Mouse (Mus musculus) adrenal gland, postnatal 36 days (tissue): ENCODE measurements around the gene Mfsd4b5. TPM values are rescaled to one million over a fixed set of nuclear protein-coding genes. Genes with fewer than 3 reads are reported as not detected.
"Not testable (repeated sequence)": the region's sequence is repeated elsewhere in the genome, so short reads cannot be mapped to it uniquely, and the experiment has no call there.

Experiments
- DNase-seq, 2 experiments: peaks; one replicate each; pipeline ENCODE4 v3.0.0; 2021; ENCODE audit warnings: mixed read lengths in 1 of 2
- long read RNA-seq, 2 experiments: library from polyadenylated mRNA; stranded (forward); transcript quantifications; one replicate each; pipeline ENCODE4 v2.0.0; 2021; ENCODE audit warnings: borderline sequencing depth in 2 of 2
- total RNA-seq, 2 experiments: library from RNA; stranded (reverse); gene quantifications; 2 replicates each; pipeline ENCODE4 v1.2.3; 2021

Mfsd4b5 gene
- total RNA-seq: under 1 TPM; 0.60 to 0.76 TPM
- long read RNA-seq, experiment 1: 0 reads
- long read RNA-seq, experiment 2: 0 reads

GRCm38 (mm10) chr10:39986466-39986865 is at the start of gene Mfsd4b5:
TSS of gene Mfsd4b5 (minus strand) at chr10:39986646.
- DNase-seq: no peak

GRCm38 (mm10) chr10:40034956-40035355 is 48.5 kb upstream of the Mfsd4b5 start:
- no peak for DNase-seq

GRCm38 (mm10) chr10:40032897-40033296 is 46.5 kb upstream of the Mfsd4b5 start:
- DNase-seq: no peak

GRCm38 (mm10) chr10:40030716-40031115 is 44.3 kb upstream of the Mfsd4b5 start:
- no peak for DNase-seq

GRCm38 (mm10) chr10:40029610-40030009 is 43.2 kb upstream of the Mfsd4b5 start:
- no peak for DNase-seq

GRCm38 (mm10) chr10:40028091-40028490 is 41.6 kb upstream of the Mfsd4b5 start:
- DNase-seq: no peak

- no peak for DNase-seq
These were observed 40.1 kb upstream of the Mfsd4b5 start for GRCm38 (mm10) chr10:40026546-40026945.

GRCm38 (mm10) chr10:40025560-40025959 is 39.1 kb upstream of the Mfsd4b5 start:
- DNase-seq: no peak

GRCm38 (mm10) chr10:40024554-40025428 is 38.3 kb upstream of the Mfsd4b5 start, which contains the start of gene Mfsd4b1:
TSS of gene Mfsd4b1 (minus strand) at chr10:40025268.
- peak; percentile 88 to 89 for DNase-seq

- DNase-seq: no peak
These were observed 34.0 kb upstream of the Mfsd4b5 start for GRCm38 (mm10) chr10:40020401-40020800.

GRCm38 (mm10) chr10:40019492-40019891 is 33.0 kb upstream of the Mfsd4b5 start:
- no peak for DNase-seq

GRCm38 (mm10) chr10:40018261-40018860 is 31.9 kb upstream of the Mfsd4b5 start:
- DNase-seq: no peak

GRCm38 (mm10) chr10:40009591-40009990 is 23.1 kb upstream of the Mfsd4b5 start:
- DNase-seq: no peak

- DNase-seq: not testable (repeated sequence)
These were observed 22.4 kb upstream of the Mfsd4b5 start for GRCm38 (mm10) chr10:40008847-40009246.

GRCm38 (mm10) chr10:40007953-40008352 is 21.5 kb upstream of the Mfsd4b5 start:
- no peak for DNase-seq

- peak in 1 of 2 experiments; percentile 18 for DNase-seq
These were observed 20.5 kb upstream of the Mfsd4b5 start for GRCm38 (mm10) chr10:40006963-40007362.

- DNase-seq: no peak
These were observed 14.3 kb upstream of the Mfsd4b5 start for GRCm38 (mm10) chr10:40000746-40001145.

- no peak for DNase-seq
These were observed 4.7 kb upstream of the Mfsd4b5 start for GRCm38 (mm10) chr10:39991155-39991554.

GRCm38 (mm10) chr10:39982604-39983003 is 3.8 kb downstream of the Mfsd4b5 start:
- no peak for DNase-seq

GRCm38 (mm10) chr10:39978231-39978630 is 8.2 kb downstream of the Mfsd4b5 start:
- no peak for DNase-seq

- no peak for DNase-seq
These were observed 9.1 kb downstream of the Mfsd4b5 start for GRCm38 (mm10) chr10:39977346-39977745.

- no peak for DNase-seq
These were observed 10.7 kb downstream of the Mfsd4b5 start for GRCm38 (mm10) chr10:39975771-39976170.

GRCm38 (mm10) chr10:39974982-39975381 is 11.5 kb downstream of the Mfsd4b5 start:
- DNase-seq: no peak
